Mouse (Mus musculus) cerebellum, adult 9-10 months (tissue): ENCODE results near the gene Cux1.

Source experiments
- DNase-seq: peaks from one replicate; pipeline ENCODE4 v3.0.0; 2022

Gene Cux1

GRCm38 (mm10) chr5:136420342-136420741 lies 146.9 kb downstream of the Cux1 start:
- DNase-seq: no peak

GRCm38 (mm10) chr5:136417891-136418290 lies 149.4 kb downstream of the Cux1 start:
- DNase-seq: no peak

DNA sequence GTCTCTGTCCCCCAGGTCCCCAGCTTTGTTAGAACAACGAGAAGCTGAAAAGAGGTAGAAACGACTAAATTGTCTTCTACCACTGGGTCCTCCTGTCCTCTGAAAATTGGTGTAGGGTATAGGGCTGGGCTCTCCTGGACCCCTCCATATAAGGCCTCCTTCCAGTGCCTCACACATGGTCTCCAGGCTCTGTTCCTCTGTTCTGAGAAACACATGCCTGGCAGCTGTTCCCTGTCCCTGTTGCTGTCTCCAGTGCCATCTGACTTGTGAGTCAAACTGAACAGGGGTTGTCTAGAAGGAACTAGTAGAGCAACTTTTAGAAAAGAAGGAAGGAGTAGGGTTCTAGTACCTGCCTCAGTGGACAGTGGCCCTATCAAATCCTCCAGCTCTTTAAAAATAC lies 152.8 kb downstream of the Cux1 start:
- no peak for DNase-seq

DNA sequence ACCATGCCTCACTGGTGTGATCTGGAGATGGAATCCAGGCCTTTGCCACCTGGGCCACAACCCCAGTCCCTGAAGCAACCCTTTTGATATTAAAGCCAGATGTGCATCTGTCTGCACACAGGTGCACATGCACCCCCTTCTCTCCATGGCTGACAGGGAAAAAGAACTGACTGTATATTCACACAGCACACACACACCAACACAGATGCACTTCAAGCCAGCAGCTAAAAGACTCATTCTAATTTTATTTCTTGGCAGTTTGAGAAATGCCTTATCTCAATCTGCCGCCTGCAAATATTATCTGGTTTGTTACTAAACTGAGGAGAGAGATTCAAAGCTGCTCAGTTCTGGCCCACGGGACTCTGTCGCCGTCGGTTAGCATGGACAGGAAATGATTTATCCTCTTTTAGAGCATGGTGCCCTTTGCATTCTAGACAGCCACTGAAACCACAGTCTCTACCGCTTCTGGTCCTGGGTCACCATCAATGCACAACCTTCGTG lies 156.6 kb downstream of the Cux1 start:
- no peak for DNase-seq

GRCm38 (mm10) chr5:136406357-136406756 lies 160.9 kb downstream of the Cux1 start:
- no peak for DNase-seq

DNA sequence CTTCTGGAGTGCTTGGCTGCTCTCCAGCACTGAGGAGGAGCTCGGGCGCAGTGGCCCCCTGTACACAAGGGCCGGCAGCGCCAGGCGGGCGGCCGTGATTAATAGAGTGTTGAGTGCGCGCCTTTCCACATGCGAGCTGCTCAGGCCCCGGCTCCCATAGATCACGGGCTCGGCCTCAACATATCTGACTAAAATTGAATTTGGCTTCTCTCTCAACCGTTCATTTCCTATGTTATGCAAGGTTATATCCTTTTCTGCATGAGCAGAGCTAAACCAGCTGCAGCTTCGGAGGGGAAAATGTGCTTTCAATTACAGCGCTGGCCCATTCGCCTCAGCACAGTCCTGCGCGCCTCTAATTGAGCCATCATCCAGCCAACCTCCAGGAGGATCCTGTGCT lies 163.7 kb downstream of the Cux1 start:
- DNase-seq: no peak

- no peak for DNase-seq
These were observed 164.4 kb downstream of the Cux1 start for GRCm38 (mm10) chr5:136402622-136403564.

- no peak for DNase-seq
These were observed 168.6 kb downstream of the Cux1 start for GRCm38 (mm10) chr5:136398706-136399105.

- no peak for DNase-seq
These were observed 170.6 kb downstream of the Cux1 start for GRCm38 (mm10) chr5:136396699-136397098.

DNA sequence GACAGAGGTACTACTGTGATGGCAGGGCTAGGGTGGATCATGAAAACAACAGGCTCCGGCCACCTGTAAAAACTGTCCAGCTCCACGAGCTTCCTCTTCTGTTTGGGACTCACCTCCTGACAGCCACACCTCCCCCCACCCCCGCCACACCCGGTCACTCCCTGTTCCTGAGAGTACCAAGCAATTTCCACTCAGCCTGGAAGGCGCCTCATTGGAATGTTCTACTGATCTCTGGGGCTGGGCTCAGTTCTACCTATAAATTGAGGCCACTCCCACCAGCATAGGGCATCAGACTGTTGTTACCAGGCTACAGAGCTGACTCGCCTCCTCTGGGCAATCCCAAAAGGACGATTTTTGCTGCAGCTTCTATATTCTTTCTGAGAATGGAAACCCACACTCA lies 171.0 kb downstream of the Cux1 start:
- DNase-seq: no peak

- no peak for DNase-seq
These were observed 171.6 kb downstream of the Cux1 start for GRCm38 (mm10) chr5:136395600-136396195.

DNA sequence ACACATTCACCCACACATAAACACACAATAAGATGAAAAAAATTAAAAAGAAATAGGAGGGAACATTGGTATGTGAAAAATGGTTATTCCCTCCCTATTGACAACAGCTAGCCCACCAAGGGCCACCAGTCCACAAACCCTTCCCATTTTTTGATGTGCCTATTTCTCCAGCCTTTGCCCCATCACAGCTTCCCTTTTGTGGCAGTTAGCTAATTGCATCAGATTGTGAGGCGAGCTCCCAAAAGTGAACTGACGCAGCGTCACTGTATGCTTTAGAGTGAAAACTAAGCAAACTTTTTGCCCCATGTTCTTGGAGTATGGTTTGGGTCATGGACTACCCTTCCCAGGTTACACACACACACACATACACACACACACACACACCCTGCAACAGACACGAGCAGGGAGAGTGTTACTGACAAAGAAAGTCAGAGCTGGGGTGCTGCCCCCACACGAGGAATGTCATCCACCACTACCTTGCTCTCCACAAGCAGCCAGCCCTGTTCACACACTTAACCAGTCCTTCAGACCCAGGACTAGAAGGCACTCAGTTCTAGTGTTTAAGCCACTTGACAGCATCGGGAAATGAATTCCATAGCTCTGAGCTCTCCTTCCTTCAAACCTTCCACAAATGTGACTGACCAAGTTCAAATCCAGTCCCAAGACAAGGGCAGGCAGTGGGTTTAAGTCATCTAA lies 172.6 kb downstream of the Cux1 start:
- DNase-seq: no peak

GRCm38 (mm10) chr5:136393621-136394020 lies 173.7 kb downstream of the Cux1 start:
- no peak for DNase-seq

DNA sequence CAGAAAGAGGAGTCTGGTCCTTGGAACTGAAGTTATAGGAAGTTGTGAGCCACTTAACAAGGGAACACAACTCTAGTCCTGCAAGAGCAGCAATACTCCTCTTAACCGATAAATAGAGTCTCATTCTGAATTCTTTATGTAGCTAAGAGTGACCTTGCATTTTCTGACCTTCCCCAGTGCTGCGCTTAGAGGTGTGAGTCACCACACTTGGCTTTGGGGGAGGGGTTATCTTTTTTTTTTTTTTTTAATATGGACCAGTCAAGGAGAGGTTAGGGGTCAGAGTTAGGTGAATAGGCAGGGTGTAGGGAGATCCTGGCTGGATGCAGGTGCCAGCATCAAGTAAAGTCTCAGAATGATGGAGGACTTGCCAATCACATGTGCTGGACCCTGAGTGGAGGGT lies 180.5 kb downstream of the Cux1 start:
- no peak for DNase-seq

DNA sequence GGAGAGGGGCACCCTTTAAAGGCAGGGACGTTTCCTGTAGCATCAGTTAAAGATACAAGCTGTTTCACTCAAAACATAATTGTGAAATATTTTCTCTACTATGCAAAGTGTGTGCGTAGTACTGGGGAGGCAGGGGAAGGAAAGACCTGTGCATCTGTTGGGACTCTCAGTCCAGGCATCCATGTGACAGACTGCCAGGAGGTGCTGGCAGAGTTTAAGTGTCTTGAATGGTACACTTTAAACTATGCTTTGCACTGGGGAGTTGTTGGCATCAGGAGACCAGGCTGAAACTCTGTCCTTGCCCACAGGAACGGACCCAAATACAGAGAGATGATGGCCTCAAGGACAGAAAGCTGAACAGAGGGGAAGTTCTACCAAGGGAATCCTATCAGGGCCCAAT lies 182.1 kb downstream of the Cux1 start:
- peak; percentile 42 for DNase-seq

GRCm38 (mm10) chr5:136382261-136383005 lies 184.9 kb downstream of the Cux1 start:
- DNase-seq: no peak

GRCm38 (mm10) chr5:136379405-136379804 lies 187.9 kb downstream of the Cux1 start:
- DNase-seq: no peak

GRCm38 (mm10) chr5:136377101-136377500 lies 190.2 kb downstream of the Cux1 start:
- DNase-seq: peak; percentile 65

- DNase-seq: no peak
These were observed 191.9 kb downstream of the Cux1 start for GRCm38 (mm10) chr5:136375350-136375749.

DNA sequence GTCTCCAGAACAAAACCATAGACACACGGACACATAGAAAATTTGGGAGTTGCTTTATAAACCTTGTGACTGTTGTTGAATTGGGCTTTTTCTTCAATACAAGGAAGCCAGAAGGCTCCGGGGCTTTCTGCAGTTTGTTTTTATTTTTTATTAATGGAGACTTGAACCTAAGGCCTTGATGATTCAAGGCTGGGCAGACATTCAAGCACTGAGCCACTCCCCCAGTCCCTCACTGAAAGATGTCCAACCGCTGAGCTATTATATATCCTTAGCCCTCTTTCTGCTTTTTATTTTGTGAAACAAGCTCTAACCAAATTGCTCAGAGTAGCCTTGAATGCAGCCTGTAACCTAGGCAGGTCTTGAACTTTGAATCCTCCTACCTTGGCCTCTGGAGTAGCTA lies 195.0 kb downstream of the Cux1 start:
- no peak for DNase-seq

DNA sequence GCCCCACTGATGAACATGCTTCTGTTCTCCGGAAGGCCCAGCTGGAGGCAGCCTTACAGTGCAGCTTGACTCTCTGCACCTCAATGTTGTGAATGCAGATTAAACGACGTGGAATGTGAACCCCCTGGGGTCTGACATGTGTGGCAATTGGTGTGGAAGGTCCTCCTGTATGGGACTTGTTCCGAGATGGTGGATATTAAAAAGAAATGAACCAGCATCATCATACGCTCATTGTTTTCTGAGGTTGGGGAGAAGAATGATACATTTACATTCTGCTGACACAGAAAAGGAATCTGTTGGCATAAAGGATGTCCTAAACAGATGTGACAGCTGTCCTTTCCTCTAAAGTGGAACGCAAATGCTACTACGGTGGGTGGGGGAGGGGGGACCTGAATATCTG lies 203.9 kb downstream of the Cux1 start:
- no peak for DNase-seq

GRCm38 (mm10) chr5:136362473-136363230 lies 204.6 kb downstream of the Cux1 start:
- no peak for DNase-seq
